Mouse (Mus musculus): ENCODE measurements around the gene Fto. TPM values are rescaled to one million over a fixed set of nuclear protein-coding genes. Genes with fewer than 3 reads are reported as not detected.

Fto gene
- 151 and 169 TPM in 2 replicates for polyA plus RNA-seq (2015; fragmentation: Nextera tagmentation; extraction: Ambion mirVana)

DNA sequence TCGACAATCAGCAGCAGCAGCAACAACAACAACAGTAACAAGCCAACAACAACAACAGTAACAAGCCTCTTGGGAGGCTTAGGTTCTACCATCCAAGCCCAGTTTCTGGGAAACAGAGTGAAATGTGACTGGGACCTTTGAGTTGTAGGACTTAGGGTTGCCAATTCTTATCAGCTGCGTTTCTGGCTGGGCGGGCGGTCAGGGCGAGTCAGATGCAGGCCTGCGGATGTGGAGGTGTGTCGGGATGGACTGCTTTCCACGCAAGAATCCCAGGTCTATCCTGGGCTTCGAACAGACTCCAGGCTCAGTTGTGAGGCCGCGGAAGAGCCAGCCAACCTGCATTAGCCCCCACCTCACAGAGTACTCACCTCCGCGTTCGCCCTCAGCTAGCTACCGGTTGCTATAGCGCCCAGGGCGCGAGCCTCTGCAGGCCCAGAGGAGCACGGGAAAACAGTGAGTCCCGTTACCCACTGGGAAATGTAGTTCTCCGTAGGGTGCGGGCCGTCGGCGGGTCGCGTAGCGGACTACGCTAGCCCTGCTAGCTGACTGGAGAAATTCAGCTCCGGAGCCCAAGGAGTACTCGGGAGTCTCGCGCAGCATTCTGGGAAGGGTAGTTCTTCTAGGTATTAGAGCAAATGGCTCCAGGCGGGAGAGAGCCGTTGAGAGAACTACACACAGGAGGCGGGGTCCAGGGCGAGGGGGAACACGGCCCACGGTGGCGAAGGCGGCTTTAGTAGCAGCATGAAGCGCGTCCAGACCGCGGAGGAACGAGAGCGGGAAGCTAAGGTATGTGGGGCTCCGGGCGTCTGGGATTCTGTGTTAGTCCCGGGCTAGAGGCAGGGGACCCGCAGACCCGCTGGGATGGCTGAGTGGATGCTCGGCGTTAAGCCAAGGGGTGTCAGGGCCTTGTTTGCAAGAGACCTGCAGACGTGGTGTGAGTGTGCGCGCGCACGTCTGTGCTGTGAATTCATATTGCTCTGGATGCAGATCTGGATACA is at the start of gene Fto, which contains the start of gene Rpgrip1l:
Fto (plus strand) TSS at position 691 of the 998 bp plus-strand sequence.
Rpgrip1l (minus strand) TSS at position 428 of the 998 bp plus-strand sequence.
- Histone ChIP-seq H3K9ac (ENCODE audit: low read depth, low read length) (peak within 1 kb of the TSS; percentile 90), H3K9me3 (ENCODE audit: control insufficient read depth, low read length) (no peaks in the 10 kb centered on the region), H3K27ac (ENCODE audit: low read depth, low read length) (peak within 1 kb of the TSS; percentile 87), H3K36me3 (ENCODE audit: control insufficient read depth, insufficient read depth, low read length) (no peaks in the 10 kb centered on the region), H3K4me3 (ENCODE audit: low read length) (peak within 1 kb of the TSS; percentile 75), H3K4me1 (ENCODE audit: control insufficient read depth, insufficient read depth, low read depth, low read length) (peaks cover 20% of the 10 kb centered on the region), H3K27me3 (replicated peaks; ENCODE audit: control insufficient read depth, insufficient read depth, low read length) (no peaks in the 10 kb centered on the region), H3K4me2 (ENCODE audit: low read length) (peak within 1 kb of the TSS; percentile 88)
- ATAC-seq = peak; percentile 99
- WGBS = under 1% methylated on average over 59 of the region's 59 CpGs

DNA sequence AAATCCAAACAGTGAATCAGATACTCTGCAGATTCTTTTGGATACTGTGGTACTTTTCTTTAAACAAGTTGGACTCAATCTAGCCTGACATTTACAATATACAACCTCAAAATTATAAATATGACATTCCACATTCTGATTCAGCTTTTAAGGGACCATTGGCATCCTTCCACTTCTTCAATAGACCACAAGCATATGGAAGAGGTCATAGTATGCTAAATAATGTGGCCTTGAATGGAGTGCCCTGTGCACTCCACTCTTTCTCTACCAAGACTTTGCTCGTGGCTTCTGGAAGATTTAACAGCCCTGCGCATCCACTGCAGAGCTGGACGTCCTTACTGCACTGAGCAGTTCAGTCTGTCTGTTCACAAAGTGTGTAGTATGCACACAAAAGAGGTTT is 49.4 kb upstream of the Fto start:
- no peak for ATAC-seq
- Histone ChIP-seq H3K4me1 (ENCODE audit: control insufficient read depth, insufficient read depth, low read depth, low read length) (no peaks in the 10 kb centered on the region), H3K4me3 (ENCODE audit: low read length) (no peak overlapping the region), H3K9ac (ENCODE audit: low read depth, low read length) (no peak overlapping the region), H3K27me3 (replicated peaks; ENCODE audit: control insufficient read depth, insufficient read depth, low read length) (no peaks in the 10 kb centered on the region), H3K36me3 (ENCODE audit: control insufficient read depth, insufficient read depth, low read length) (no peaks in the 10 kb centered on the region), H3K4me2 (ENCODE audit: low read length) (no peak overlapping the region), H3K27ac (ENCODE audit: low read depth, low read length) (no peak overlapping the region), H3K9me3 (ENCODE audit: control insufficient read depth, low read length) (no peaks in the 10 kb centered on the region)
- WGBS = 86% methylated on average over 3 of the region's 3 CpGs

DNA sequence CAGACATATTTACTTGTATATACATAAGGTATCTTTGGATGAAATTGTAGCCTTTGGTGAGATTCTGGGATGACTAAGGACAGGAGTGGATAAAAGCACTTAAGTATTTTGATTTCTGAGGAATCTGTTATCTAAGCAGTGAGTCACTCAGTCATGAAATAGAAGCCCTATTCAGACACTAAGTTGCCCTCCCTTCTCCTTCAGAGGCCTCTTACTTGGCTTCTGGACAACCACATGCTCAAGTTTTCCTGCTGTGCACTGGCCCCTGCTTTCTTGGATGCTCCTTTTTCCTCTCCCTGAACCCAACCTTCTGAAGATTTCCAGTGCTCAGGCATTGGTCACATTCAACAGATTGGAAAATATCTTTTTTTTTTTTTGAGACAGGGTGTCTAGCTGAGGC is 48.8 kb upstream of the Fto start:
- H3K4me3 ChIP-seq (ENCODE audit: low read length) = no peak overlapping the region
- H3K9ac ChIP-seq (ENCODE audit: low read depth, low read length) = no peak overlapping the region
- no peak for ATAC-seq
- no peaks in the 10 kb centered on the region for H3K27me3 ChIP-seq (replicated peaks; ENCODE audit: control insufficient read depth, insufficient read depth, low read length)
- no peaks in the 10 kb centered on the region for H3K4me1 ChIP-seq (ENCODE audit: control insufficient read depth, insufficient read depth, low read depth, low read length)
- H3K9me3 ChIP-seq (ENCODE audit: control insufficient read depth, low read length) = no peaks in the 10 kb centered on the region
- no peaks in the 10 kb centered on the region for H3K36me3 ChIP-seq (ENCODE audit: control insufficient read depth, insufficient read depth, low read length)
- H3K27ac ChIP-seq (ENCODE audit: low read depth, low read length) = no peak overlapping the region
- no peak overlapping the region for H3K4me2 ChIP-seq (ENCODE audit: low read length)

DNA sequence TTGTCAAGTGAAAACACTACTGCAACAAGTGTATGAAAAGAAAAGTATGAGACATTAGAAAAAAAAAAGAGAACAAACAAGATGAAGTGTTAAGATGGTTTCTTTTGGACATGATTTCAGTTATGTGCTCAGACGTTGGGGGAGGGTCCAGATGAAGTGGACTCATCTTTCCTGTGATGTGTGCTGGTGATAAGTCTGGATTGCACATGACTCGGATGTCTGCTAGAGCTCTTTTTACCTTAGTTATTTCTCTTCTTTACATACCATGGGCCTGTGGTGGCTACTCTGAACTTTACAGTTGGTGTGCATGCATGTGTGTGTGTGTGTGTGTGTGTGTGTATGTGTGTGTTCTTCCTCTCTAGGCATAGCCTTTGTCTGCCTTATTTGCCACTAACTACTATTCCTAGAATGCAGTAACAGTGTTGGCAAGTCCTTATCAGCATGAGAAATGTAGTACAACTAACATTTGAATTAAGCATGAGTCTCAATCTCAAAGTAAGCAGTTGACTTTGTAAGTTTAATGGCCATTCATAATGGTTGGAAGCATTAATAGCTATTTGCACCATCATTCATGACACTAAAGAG is 43.9 kb upstream of the Fto start:
- no peaks in the 10 kb centered on the region for H3K9me3 ChIP-seq (ENCODE audit: control insufficient read depth, low read length)
- no peaks in the 10 kb centered on the region for H3K27me3 ChIP-seq (replicated peaks; ENCODE audit: control insufficient read depth, insufficient read depth, low read length)
- H3K4me3 ChIP-seq (ENCODE audit: low read length) = no peak overlapping the region
- 0 out of 2 replicates have a peak, but pooled peaks cover 2% of the 10 kb centered on the region for H3K36me3 ChIP-seq (ENCODE audit: control insufficient read depth, insufficient read depth, low read length)
- H3K27ac ChIP-seq (ENCODE audit: low read depth, low read length) = no peak overlapping the region
- H3K9ac ChIP-seq (ENCODE audit: low read depth, low read length) = no peak overlapping the region
- 77% methylated on average over 2 of the region's 2 CpGs for WGBS
- ATAC-seq = no peak
- no peaks in the 10 kb centered on the region for H3K4me1 ChIP-seq (ENCODE audit: control insufficient read depth, insufficient read depth, low read depth, low read length)
- no peak overlapping the region for H3K4me2 ChIP-seq (ENCODE audit: low read length)

DNA sequence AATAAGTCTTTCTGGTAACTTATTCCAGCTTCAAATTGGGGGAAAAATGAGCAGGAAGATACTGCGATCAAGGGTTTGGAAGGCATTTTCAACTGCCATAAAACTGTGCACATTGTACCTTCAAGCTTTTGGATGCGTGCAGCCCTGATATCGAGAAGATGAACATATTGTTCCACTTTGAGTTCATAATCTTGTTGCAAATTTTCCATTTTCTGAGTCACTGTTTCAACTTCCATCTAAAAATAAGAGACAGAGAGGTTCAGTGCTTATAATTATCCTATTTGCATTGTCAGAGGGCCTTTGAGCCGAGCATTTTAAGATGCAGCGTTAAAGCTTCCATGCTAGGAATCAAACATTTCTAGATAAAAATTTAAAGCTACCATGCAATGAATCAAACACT is 39.8 kb upstream of the Fto start:
- H3K4me3 ChIP-seq (ENCODE audit: low read length) = no peak overlapping the region
- H3K4me1 ChIP-seq (ENCODE audit: control insufficient read depth, insufficient read depth, low read depth, low read length) = no peaks in the 10 kb centered on the region
- H3K27ac ChIP-seq (ENCODE audit: low read depth, low read length) = no peak overlapping the region
- 0 out of 2 replicates have a peak, but pooled peaks cover 2% of the 10 kb centered on the region for H3K36me3 ChIP-seq (ENCODE audit: control insufficient read depth, insufficient read depth, low read length)
- H3K27me3 ChIP-seq (replicated peaks; ENCODE audit: control insufficient read depth, insufficient read depth, low read length) = no peaks in the 10 kb centered on the region
- no peak for ATAC-seq
- no peak overlapping the region for H3K9ac ChIP-seq (ENCODE audit: low read depth, low read length)
- 93% methylated on average over 5 of the region's 5 CpGs for WGBS
- H3K9me3 ChIP-seq (ENCODE audit: control insufficient read depth, low read length) = no peaks in the 10 kb centered on the region
- no peak overlapping the region for H3K4me2 ChIP-seq (ENCODE audit: low read length)

DNA sequence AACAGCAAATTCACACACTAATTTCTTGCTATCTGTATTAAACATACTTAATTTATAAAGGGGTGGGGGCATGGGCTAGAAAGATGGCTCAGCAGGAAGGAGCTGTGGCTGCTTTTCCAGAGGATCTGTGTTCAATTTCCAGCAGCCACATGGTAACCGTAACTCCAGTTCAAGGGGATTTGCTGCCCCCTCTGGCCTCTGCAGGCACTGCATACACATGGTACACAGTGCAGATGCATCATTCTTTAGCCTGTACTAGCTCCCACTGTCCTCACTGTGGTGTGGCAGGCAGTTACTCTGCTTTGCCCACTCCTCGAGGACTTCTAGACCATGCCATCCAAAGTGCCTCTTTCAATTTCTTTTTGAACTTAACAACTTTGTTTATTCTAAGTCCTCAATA is 37.0 kb upstream of the Fto start:
- no peak overlapping the region for H3K4me3 ChIP-seq (ENCODE audit: low read length)
- no peak overlapping the region for H3K27ac ChIP-seq (ENCODE audit: low read depth, low read length)

DNA sequence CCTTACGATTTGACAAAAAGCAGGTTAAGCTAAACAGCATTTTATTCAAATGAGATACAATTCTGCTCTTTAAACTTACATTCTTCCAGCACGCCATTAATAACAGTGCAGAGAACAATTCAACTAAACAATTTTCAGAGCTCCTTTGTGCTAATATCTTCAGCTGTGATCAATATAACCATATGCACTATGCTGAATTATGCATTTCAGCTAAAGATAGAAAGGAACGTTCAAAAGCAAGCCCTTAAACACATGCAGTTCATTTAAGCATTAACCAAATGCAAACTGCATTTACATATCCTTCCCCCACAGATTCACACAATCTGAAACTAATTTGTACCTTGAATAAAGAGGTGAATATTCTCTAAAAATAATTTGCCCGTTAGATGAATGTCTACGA is 35.3 kb upstream of the Fto start:
- H3K9ac ChIP-seq (ENCODE audit: low read depth, low read length) = no peak overlapping the region
- H3K4me1 ChIP-seq (ENCODE audit: control insufficient read depth, insufficient read depth, low read depth, low read length) = no peaks in the 10 kb centered on the region
- H3K27ac ChIP-seq (ENCODE audit: low read depth, low read length) = no peak overlapping the region
- no peaks in the 10 kb centered on the region for H3K9me3 ChIP-seq (ENCODE audit: control insufficient read depth, low read length)
- no peaks in the 10 kb centered on the region for H3K36me3 ChIP-seq (ENCODE audit: control insufficient read depth, insufficient read depth, low read length)
- H3K4me3 ChIP-seq (ENCODE audit: low read length) = no peak overlapping the region
- H3K4me2 ChIP-seq (ENCODE audit: low read length) = no peak overlapping the region
- H3K27me3 ChIP-seq (replicated peaks; ENCODE audit: control insufficient read depth, insufficient read depth, low read length) = no peaks in the 10 kb centered on the region
- ATAC-seq = no peak
- 72% methylated on average over 5 of the region's 5 CpGs for WGBS

More for the DNA sequence above, 37.0 kb upstream of the Fto start:
- no peak for ATAC-seq
- Histone ChIP-seq H3K4me2 (ENCODE audit: low read length) (no peak overlapping the region), H3K36me3 (ENCODE audit: control insufficient read depth, insufficient read depth, low read length) (0 out of 2 replicates have a peak, but pooled peaks cover 2% of the 10 kb centered on the region), H3K4me1 (ENCODE audit: control insufficient read depth, insufficient read depth, low read depth, low read length) (no peaks in the 10 kb centered on the region), H3K9me3 (ENCODE audit: control insufficient read depth, low read length) (no peaks in the 10 kb centered on the region), H3K27me3 (replicated peaks; ENCODE audit: control insufficient read depth, insufficient read depth, low read length) (no peaks in the 10 kb centered on the region), H3K9ac (ENCODE audit: low read depth, low read length) (no peak overlapping the region)
- WGBS = 97% methylated on average over 2 of the region's 2 CpGs

DNA sequence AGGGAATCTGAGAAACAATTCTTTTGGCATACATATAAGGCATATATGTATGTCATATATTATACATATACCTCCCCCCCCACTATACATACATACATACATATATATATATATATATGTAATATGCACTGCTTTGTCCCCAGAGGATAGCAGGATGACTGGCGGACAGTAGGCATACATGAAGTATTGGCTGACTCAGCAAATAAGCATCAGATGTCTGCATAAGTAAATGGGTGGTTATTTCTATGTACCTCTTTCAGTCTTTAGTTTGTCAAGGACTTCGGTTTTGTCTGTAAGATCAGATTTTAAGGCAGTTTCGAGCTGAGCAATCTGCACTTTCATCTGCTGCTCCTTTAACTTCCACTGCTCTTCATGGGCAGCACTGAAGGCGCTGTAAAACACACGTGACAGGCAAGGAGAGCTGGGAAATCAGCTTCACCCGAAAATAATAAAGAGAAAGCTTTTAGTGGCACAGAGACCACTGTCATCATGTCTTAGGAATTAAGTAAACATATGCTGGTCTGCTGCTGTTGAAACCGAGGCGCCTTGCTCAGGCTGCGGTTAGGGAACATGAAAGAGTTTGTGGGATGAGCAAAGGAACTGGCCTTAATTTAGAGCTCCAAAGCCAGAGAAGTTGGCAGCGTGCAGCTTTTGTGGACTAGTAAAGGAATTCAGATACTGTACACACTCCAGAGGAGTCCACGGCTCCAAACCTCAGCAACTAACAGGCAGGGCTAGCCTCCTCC is 32.7 kb upstream of the Fto start:
- no peaks in the 10 kb centered on the region for H3K9me3 ChIP-seq (ENCODE audit: control insufficient read depth, low read length)

More for the DNA sequence above, 32.7 kb upstream of the Fto start:
- Histone ChIP-seq H3K4me1 (ENCODE audit: control insufficient read depth, insufficient read depth, low read depth, low read length) (no peaks in the 10 kb centered on the region), H3K4me2 (ENCODE audit: low read length) (no peak overlapping the region), H3K27ac (ENCODE audit: low read depth, low read length) (no peak overlapping the region), H3K9ac (ENCODE audit: low read depth, low read length) (no peak overlapping the region), H3K4me3 (ENCODE audit: low read length) (no peak overlapping the region), H3K36me3 (ENCODE audit: control insufficient read depth, insufficient read depth, low read length) (0 out of 2 replicates have a peak, but pooled peaks cover under 1% of the 10 kb centered on the region), H3K27me3 (replicated peaks; ENCODE audit: control insufficient read depth, insufficient read depth, low read length) (no peaks in the 10 kb centered on the region)
- ATAC-seq = no peak
- WGBS = 89% methylated on average over 11 of the region's 11 CpGs

All from hindbrain, embryonic 16.5 days (tissue).